Mouse (Mus musculus): ENCODE measurements at regions not wholly inside any gene's neighbourhood (a gene's known extent, or its start where the extent isn't known, plus 50 kb on each side); places are given as distances from the start of the nearest gene placed in this dataset.

GRCm38 (mm10) chr13:101824962-101825361 lies 56.9 kb upstream of the Pik3r1 start:
- no peak for DNase-seq (ENCODE audit: low spot score)

GRCm38 (mm10) chr13:101831872-101832629 lies 64.0 kb upstream of the Pik3r1 start:
- no peak for DNase-seq (ENCODE audit: low spot score)

GRCm38 (mm10) chr13:101834546-101834945 lies 66.5 kb upstream of the Pik3r1 start:
- no peak for DNase-seq (ENCODE audit: low spot score)

GRCm38 (mm10) chr13:101836992-101837391 lies 69.0 kb upstream of the Pik3r1 start:
- no peak for DNase-seq (ENCODE audit: low spot score)

GRCm38 (mm10) chr13:101844461-101845440 lies 76.7 kb upstream of the Pik3r1 start:
- peak; percentile 21 for DNase-seq (ENCODE audit: low spot score)

GRCm38 (mm10) chr13:101846016-101846415 lies 78.0 kb upstream of the Pik3r1 start:
- no peak for DNase-seq (ENCODE audit: low spot score)

GRCm38 (mm10) chr13:101847879-101848600 lies 80.0 kb upstream of the Pik3r1 start:
- DNase-seq (ENCODE audit: low spot score): no peak

GRCm38 (mm10) chr13:101848601-101849147 lies 80.7 kb upstream of the Pik3r1 start:
- no peak for DNase-seq (ENCODE audit: low spot score)

- DNase-seq (ENCODE audit: low spot score): no peak
These were observed 81.4 kb upstream of the Pik3r1 start for GRCm38 (mm10) chr13:101849416-101849815.

GRCm38 (mm10) chr13:101851329-101851728 lies 83.3 kb upstream of the Pik3r1 start:
- no peak for DNase-seq (ENCODE audit: low spot score)

- no peak for DNase-seq (ENCODE audit: low spot score)
These were observed 84.9 kb upstream of the Pik3r1 start for GRCm38 (mm10) chr13:101852960-101853359.

- no peak for DNase-seq (ENCODE audit: low spot score)
These were observed 87.1 kb upstream of the Pik3r1 start for GRCm38 (mm10) chr13:101855141-101855540.

GRCm38 (mm10) chr13:101860704-101861103 lies 92.7 kb upstream of the Pik3r1 start:
- no peak for DNase-seq (ENCODE audit: low spot score)

- no peak for DNase-seq (ENCODE audit: low spot score)
These were observed 94.0 kb upstream of the Pik3r1 start for GRCm38 (mm10) chr13:101862011-101862410.

- DNase-seq (ENCODE audit: low spot score): no peak
These were observed 95.0 kb upstream of the Pik3r1 start for GRCm38 (mm10) chr13:101863015-101863414.

GRCm38 (mm10) chr13:101863602-101864001 lies 95.6 kb upstream of the Pik3r1 start:
- DNase-seq (ENCODE audit: low spot score): no peak

GRCm38 (mm10) chr13:101866843-101867242 lies 98.8 kb upstream of the Pik3r1 start:
- no peak for DNase-seq (ENCODE audit: low spot score)

GRCm38 (mm10) chr13:101874761-101875160 lies 106.7 kb upstream of the Pik3r1 start:
- DNase-seq (ENCODE audit: low spot score): no peak

GRCm38 (mm10) chr13:101876069-101876468 lies 108.1 kb upstream of the Pik3r1 start:
- DNase-seq (ENCODE audit: low spot score): no peak

GRCm38 (mm10) chr13:101876601-101877000 lies 108.6 kb upstream of the Pik3r1 start:
- no peak for DNase-seq (ENCODE audit: low spot score)

- DNase-seq (ENCODE audit: low spot score): no peak
These were observed 110.2 kb upstream of the Pik3r1 start for GRCm38 (mm10) chr13:101878168-101878567.

GRCm38 (mm10) chr13:101879561-101880081 lies 111.6 kb upstream of the Pik3r1 start:
- DNase-seq (ENCODE audit: low spot score): no peak
